Mouse (Mus musculus): ENCODE results near the gene Cfap61.

Gene Cfap61

DNA sequence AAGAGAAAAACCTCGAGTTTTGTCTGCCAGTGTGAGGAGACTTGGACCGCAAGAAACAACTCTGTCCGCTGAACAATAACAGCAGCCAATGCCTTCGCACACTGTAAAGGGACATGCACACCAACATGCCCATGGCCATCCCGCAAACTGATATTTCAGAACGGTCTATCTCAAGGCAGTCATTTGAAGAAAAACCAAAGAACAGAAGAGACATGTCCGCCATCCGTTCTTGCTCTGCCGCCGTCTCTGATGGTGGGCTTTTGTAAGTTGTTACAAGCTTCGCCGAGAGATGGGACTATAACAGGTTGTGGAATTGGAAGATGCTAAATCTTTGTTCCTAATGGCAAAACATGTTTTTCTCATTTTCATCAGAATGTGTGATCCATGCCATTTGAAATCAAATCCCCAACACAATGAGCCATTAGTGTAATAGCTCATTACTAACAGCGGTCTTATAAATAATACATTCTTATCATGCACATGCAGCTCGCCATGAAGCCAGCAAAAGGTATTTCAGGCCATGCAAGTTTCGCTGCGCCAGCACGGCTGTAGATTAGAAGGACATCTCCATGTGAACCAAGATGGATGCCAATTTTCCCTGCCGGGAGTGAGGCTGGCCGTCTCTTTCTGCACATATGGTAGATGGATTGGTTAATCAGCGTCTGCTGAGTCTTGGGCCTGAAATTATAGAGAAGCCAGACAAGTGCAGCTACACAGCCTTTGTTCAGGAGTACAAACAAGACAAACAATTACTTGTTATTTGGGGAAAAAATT is 36.8 kb downstream of the Cfap61 start:
- no peaks in the 10 kb centered on the region for H3K27me3 ChIP-seq (ENCODE audit: control insufficient read depth, insufficient read depth, low read length, poor library complexity, severe bottlenecking)
- H3K36me3 ChIP-seq (ENCODE audit: control insufficient read depth, insufficient read depth, low read length, poor library complexity, severe bottlenecking), result no peaks in the 10 kb centered on the region
- DNase-seq (ENCODE audit: low read depth, low spot score), result no peak

DNA sequence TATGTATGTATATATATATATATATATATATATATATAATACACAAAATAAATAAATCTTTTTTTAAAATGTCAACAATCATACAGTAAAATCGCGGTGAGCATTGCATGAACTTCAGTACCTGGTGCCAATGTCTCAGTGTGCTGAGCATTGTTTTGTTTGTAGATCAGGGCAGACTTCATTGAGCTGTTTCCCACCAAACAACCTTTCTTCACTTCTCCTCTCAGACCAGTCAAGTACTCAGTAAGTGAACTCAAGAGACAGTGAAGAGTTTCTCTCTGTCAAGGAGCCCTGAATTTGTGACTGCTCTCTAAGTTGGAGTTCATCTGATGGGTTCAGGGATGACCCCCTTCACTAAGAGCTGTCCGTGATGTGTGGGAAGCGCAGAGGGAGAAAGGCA is 38.0 kb downstream of the Cfap61 start:
- no peaks in the 10 kb centered on the region for H3K27me3 ChIP-seq (ENCODE audit: control insufficient read depth, insufficient read depth, low read length, poor library complexity, severe bottlenecking)
- no peak for DNase-seq (ENCODE audit: low read depth, low spot score)
- H3K36me3 ChIP-seq (ENCODE audit: control insufficient read depth, insufficient read depth, low read length, poor library complexity, severe bottlenecking), result no peaks in the 10 kb centered on the region

DNA sequence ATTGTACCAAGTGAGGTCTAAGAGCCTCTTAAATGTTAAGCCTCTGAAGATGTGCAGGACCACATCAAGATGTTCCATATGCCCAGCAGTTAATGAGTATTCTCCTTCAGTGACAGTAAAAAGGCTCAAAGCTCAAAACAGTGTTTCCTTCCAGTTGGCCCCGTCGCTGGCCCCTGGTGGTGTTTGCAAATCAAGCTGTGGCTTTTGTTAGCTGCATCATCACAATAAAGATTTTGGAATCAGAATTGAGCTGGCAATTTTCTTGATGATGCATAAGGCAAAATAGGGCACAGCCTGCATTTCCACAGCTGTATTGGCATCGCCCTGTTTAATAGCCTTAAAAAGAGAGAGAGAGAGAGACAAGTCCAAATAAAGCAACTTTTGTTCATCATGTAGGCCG is 45.0 kb downstream of the Cfap61 start:
- H3K36me3 ChIP-seq (ENCODE audit: control insufficient read depth, insufficient read depth, low read length, poor library complexity, severe bottlenecking), result no peaks in the 10 kb centered on the region
- no peaks in the 10 kb centered on the region for H3K27me3 ChIP-seq (ENCODE audit: control insufficient read depth, insufficient read depth, low read length, poor library complexity, severe bottlenecking)
- no peak for DNase-seq (ENCODE audit: low read depth, low spot score)

DNA sequence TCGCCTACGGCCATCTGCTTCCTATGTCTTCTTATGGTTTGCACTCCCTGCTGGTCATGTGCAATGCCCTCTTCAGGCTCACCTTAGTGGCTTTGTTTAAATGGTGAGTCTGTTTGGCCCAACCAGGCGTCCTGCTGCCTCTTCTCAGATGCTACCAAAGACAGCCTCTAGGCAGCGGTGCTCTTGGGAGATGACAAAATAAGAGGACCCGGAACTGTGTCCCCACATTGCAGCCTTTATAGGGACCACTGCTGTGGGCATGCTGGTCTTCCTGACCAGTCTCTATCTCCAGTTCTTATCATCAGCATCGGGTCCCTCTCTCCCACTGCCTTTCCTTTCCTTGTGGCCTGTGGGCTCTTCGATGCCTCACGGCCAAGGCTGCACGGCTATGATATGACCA is 46.3 kb downstream of the Cfap61 start:
- Histone ChIP-seq H3K36me3 (ENCODE audit: control insufficient read depth, insufficient read depth, low read length, poor library complexity, severe bottlenecking) (no peaks in the 10 kb centered on the region), H3K27me3 (ENCODE audit: control insufficient read depth, insufficient read depth, low read length, poor library complexity, severe bottlenecking) (no peaks in the 10 kb centered on the region)
- no peak for DNase-seq (ENCODE audit: low read depth, low spot score)

DNA sequence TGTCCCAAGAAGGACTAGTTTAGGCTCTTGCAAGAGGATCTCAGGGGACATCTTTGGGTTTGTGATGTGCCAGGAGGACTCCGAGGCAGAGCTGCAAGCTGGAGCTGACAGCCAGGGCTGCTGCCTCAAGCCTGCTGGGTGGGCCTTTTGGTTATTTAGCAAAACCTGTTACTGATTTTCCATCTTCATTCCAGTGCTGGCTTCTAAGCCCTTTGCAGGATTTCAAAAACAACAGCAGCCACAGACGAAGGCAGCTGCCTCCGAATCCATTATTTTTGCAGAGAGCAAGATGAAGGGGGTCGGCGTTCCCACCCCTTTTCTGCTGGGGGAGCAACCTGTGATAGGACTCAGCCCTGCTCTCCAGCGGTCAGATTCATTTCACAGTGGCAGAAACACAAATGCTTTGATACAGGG is 47.1 kb downstream of the Cfap61 start:
- DNase-seq (ENCODE audit: low read depth, low spot score), result no peak
- H3K27me3 ChIP-seq (ENCODE audit: control insufficient read depth, insufficient read depth, low read length, poor library complexity, severe bottlenecking), result no peaks in the 10 kb centered on the region
- H3K36me3 ChIP-seq (ENCODE audit: control insufficient read depth, insufficient read depth, low read length, poor library complexity, severe bottlenecking), result no peaks in the 10 kb centered on the region

DNA sequence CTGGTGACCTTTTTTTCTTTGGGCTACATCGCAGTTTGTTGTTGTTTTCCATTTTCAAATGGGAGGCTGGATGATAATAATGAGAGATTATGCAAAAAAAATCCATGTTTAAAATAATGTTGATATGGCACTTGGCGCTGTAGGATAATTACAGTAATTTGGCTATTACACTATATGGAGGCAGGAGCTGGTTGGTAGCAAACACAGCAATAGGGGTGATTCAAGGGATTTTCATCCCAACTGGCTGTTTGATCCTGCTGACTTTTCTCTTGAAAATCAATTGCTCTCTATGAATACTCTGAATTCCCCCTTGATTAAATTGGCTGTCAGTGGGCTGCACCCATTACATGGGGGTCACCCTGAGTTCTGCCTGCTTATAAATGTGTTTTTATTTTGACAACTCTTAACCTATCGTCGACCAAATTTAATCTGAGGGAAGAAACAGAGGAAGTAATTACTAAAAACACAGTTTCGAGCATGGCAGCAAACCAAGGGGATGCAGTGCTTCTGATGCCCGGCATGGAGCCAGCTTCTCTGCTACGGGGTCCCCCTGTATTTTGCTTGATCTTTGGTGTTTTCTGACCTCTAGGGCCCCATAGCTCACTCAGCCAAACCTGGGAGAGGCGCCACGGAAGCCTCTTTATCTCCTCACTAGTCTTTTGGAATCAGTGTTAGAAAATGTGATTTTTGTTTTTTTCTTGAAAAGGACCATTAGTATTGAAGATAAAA is 47.9 kb downstream of the Cfap61 start:
- no peak for DNase-seq (ENCODE audit: low read depth, low spot score)
- H3K27me3 ChIP-seq (ENCODE audit: control insufficient read depth, insufficient read depth, low read length, poor library complexity, severe bottlenecking), result no peaks in the 10 kb centered on the region
- no peaks in the 10 kb centered on the region for H3K36me3 ChIP-seq (ENCODE audit: control insufficient read depth, insufficient read depth, low read length, poor library complexity, severe bottlenecking)

DNA sequence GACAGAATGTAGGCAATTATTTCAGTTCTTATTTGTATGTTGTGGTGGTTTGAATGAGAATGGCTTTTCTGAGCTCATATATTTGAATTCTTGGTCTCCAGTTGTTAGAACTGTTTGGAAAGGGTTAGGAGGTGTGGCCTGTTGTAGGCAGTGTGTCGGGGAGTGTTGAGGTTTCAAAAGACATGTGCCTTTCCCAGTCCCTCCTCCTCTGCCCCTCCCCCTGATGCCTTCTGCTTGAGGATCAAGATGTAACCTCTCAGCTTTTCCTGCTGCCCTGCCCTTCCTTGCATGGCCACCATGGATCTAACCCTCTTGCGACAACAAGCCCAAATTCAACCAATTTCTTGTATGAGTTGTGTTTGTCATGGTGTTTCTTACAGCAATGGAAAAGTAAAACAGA is 53.2 kb downstream of the Cfap61 start:
- Histone ChIP-seq H3K36me3 (ENCODE audit: control insufficient read depth, insufficient read depth, low read length, poor library complexity, severe bottlenecking) (no peaks in the 10 kb centered on the region), H3K27me3 (ENCODE audit: control insufficient read depth, insufficient read depth, low read length, poor library complexity, severe bottlenecking) (no peaks in the 10 kb centered on the region; the same call in 1 of the 2 replicates)
- DNase-seq (ENCODE audit: low read depth, low spot score), result no peak

DNA sequence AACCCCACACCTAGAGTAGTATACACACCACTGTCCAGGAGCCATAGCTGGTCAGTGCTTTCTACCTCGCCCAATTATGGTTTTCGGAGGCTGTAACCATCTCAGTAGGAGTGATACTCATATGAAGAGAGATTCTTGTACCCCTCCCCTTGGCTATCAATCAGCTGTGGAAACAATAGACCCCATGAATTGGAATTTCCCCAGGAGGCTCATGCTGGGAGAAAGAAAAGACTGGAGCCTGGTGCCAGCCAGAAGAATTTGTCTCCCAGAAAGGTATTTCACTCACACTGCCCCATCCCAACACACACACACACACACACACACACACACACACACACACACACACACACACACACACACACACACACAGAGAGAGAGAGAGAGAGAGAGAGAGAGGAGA is 55.9 kb downstream of the Cfap61 start:
- Histone ChIP-seq H3K27me3 (ENCODE audit: control insufficient read depth, insufficient read depth, low read length, poor library complexity, severe bottlenecking) (no peaks in the 10 kb centered on the region; the same call in 1 of the 2 replicates), H3K36me3 (ENCODE audit: control insufficient read depth, insufficient read depth, low read length, poor library complexity, severe bottlenecking) (no peaks in the 10 kb centered on the region)
- DNase-seq (ENCODE audit: low read depth, low spot score), result no peak

DNA sequence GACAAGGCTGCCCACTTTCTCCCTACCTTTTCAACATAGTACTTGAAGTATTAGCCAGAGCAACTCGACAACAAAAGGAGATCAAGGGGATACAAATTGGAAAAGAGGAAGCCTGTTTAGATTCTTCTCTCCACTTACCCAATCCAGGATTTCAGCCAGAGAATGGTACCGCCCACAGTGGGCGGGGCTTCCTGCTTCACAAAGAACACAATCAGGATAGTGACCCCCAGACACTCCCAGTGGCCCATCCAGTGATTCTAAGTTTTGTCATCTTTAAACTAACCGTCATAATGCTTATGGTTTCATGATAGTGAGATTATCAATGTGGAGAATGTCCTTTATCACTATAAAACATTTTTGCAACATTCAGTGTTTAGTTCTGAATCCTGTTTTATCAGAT is 61.9 kb downstream of the Cfap61 start:
- no peaks in the 10 kb centered on the region for H3K27me3 ChIP-seq (ENCODE audit: control insufficient read depth, insufficient read depth, low read length, poor library complexity, severe bottlenecking)
- no peak for DNase-seq (ENCODE audit: low read depth, low spot score)
- no peaks in the 10 kb centered on the region for H3K36me3 ChIP-seq (ENCODE audit: control insufficient read depth, insufficient read depth, low read length, poor library complexity, severe bottlenecking)

DNA sequence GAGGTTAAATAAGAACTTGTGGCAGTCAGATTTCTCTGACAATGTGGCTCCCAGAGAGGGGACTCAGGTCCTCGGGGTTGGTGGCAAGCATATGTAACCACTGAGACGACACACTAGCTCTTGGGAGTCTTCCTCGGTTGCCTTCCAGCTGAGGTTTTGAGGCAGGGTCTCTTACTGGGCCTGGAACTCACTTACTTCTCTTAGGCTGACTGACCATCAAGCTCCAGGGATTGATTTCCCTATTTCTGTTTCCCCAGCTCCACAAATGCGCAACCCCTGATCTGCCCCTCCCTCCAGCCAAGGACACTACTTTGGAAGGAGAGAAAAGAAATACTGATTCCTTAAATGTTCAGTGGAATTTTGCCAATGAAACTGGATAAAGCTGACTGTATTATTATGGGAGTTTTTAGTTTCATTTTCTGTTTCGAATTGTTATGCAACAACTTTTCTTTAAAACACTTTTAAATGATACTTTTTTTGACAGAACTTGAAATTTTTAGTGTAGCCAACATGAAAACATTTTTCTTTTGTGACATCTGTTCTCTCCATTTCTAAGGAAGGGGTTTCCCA is 63.5 kb downstream of the Cfap61 start:
- no peaks in the 10 kb centered on the region for H3K27me3 ChIP-seq (ENCODE audit: control insufficient read depth, insufficient read depth, low read length, poor library complexity, severe bottlenecking)
- no peak for DNase-seq (ENCODE audit: low read depth, low spot score)
- H3K36me3 ChIP-seq (ENCODE audit: control insufficient read depth, insufficient read depth, low read length, poor library complexity, severe bottlenecking), result no peaks in the 10 kb centered on the region

DNA sequence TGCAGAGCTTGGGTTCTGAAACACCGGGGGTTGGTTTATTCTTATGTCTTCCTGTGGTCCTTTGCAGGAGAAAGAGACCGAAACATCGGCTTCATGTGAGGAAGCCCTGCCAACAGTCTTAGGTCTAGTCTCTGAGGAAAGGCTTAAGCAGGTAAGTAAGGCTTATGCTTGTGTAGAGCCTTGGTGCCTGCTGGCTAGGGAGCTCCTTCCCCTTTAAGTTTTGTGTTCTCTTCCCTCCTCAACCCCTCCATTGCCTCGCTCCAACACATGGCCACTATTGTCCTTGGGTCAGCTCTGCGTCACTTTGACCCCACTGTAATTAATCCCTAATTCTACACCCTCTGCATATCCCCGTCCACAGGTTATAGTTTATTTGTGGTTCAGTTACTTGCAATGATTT is 74.2 kb downstream of the Cfap61 start:
- no peak for DNase-seq (ENCODE audit: low read depth, low spot score)
- Histone ChIP-seq H3K36me3 (ENCODE audit: control insufficient read depth, insufficient read depth, low read length, poor library complexity, severe bottlenecking) (no peaks in the 10 kb centered on the region), H3K27me3 (ENCODE audit: control insufficient read depth, insufficient read depth, low read length, poor library complexity, severe bottlenecking) (no peaks in the 10 kb centered on the region)

DNA sequence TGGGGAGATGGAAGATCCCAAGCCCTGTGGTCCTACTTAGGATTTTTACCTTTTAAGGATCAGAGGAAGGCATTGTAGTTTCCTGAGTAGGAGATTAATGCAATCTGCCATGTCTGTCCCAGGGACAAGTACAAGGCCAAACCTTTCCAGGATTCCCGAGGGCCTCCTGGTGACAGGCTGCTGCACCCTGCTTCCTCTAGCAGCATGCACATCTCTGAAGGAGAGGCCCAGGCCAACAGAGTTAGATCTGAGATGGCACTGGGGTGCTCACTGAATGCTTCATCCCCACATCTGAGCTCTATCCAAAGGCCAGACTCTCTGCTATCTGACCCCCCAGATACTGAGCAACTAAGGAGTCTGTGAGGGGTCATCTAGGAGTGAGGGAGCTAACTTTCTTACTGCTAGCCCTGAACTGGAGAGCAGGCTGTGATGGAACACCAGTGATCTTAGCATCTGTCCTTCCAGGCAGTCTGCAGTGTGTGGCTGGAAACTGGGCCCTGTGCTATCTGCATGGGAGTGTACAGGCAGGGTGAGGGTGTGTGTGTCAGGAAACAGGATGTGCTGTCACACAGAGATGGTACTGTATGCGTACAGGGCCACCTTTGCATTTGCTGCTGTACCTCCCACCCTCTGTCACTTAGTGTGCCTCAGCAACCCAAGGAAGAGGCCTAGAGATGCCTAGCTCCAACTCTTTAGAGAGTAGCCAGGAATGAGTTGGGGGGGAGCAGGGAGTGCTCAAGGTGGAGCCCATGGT is 75.2 kb downstream of the Cfap61 start:
- DNase-seq (ENCODE audit: low read depth, low spot score), result peak; percentile 4
- H3K27me3 ChIP-seq (ENCODE audit: control insufficient read depth, insufficient read depth, low read length, poor library complexity, severe bottlenecking), result no peaks in the 10 kb centered on the region
- no peaks in the 10 kb centered on the region for H3K36me3 ChIP-seq (ENCODE audit: control insufficient read depth, insufficient read depth, low read length, poor library complexity, severe bottlenecking)

DNA sequence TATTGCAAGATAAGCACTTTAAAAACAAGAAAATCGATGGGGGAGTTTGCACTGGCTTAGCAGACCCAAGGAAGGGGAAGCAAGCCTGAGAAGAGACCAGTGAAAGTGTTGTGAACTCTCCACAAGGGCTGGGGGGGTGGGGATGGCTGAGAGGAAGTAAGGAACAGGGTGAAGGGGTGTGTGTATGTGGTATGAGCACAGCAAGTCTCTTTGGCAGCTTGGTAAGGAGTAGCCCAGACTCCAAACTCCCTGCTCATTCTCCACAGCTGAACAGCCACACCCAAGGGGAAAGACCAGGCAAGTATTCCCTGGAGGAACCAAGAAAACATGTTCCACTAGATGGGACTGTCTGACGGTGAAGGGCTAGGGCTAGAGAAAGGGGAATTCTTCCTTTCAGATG is 76.2 kb downstream of the Cfap61 start:
- no peaks in the 10 kb centered on the region for H3K27me3 ChIP-seq (ENCODE audit: control insufficient read depth, insufficient read depth, low read length, poor library complexity, severe bottlenecking)
- peak; percentile 13 for DNase-seq (ENCODE audit: low read depth, low spot score)
- no peaks in the 10 kb centered on the region for H3K36me3 ChIP-seq (ENCODE audit: control insufficient read depth, insufficient read depth, low read length, poor library complexity, severe bottlenecking)

DNA sequence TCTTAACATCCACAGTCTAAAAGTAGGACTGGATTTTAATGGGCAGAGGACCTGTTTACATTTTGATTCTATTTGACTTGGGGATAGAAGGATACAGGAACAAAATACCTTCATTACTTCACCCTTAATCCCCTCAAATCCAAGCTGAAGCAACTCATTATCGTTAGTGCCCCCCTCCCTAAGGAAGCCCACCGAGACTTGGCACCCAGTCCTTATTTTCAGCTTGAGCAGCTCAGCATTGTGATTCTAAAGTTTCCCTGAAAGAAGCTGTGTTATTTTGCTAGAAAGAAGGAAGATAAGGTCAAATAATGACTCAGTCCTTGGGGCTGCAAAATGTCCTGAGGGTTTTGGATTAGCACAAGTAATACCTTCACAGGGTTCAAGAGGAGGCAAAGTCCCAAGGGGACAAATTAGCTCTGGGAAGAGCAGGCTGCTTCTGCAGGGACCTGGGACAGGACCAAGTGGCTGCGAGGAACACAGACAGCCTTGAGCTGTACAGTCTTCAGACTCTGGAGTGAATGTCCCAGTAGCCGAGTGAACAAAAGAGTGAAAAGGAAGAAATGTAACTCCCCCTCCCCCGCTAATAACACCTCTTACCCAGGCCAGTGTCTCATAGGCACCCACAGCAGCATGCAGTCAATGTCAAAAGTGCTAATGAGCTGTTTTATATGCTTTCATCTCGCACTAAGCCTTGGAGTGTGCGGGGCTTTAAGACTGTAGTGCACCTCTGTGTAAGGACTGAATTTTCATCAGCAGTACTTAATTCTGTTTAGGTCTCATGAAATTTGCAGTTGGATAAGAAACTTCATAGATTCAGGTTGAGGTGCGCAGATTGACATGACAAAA is 81.0 kb downstream of the Cfap61 start:
- DNase-seq (ENCODE audit: low read depth, low spot score), result no peak
- no peaks in the 10 kb centered on the region for H3K36me3 ChIP-seq (ENCODE audit: control insufficient read depth, insufficient read depth, low read length, poor library complexity, severe bottlenecking)
- H3K27me3 ChIP-seq (ENCODE audit: control insufficient read depth, insufficient read depth, low read length, poor library complexity, severe bottlenecking), result no peaks in the 10 kb centered on the region

All from splenic B cell, adult 2 months (primary cell).